Mouse (Mus musculus): Measurements from ENCODE around the gene Gak. TPM values are rescaled to one million over a fixed set of nuclear protein-coding genes. Genes with fewer than 3 reads are reported as not detected.

The Gak gene
- total RNA-seq, 2 experiments from 2014 or later, result 35.8 to 37.6 TPM

- intact Hi-C loops (cut with DNase I), result no loop called here
Measured at GRCm38 (mm10) chr5:108621870-108622269, 7.7 kb downstream of the Gak start.

DNA sequence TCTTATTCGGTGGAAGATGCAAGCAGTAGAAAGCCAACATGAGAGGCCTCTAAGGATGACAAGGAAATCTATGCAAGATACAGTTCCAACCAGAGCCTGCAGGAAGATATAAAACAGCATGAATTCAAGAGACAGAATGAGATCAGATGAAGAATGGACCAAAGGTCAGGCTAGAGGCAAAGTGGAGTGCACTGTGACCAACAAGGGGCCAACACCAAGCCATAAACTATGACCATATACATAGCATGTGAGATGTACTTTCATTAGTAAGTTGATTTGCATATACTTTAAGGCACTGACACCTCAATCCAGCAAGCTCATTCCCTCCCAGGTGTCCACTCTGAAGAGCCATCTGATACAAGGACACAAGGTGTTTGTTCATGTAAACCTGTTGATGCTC, 19.1 kb downstream of the Gak start:
- intact Hi-C loops (cut with DNase I), result no loop called here
- DNase-seq, result no peak

More at GRCm38 (mm10) chr5:108621870-108622269, 7.7 kb downstream of the Gak start:
- peak; percentile 33 to 40 for DNase-seq

GRCm38 (mm10) chr5:108602537-108602936, 27.0 kb downstream of the Gak start:
- intact Hi-C loops (cut with DNase I), result no loop called here
- no peak for DNase-seq

GRCm38 (mm10) chr5:108599923-108600322, 29.6 kb downstream of the Gak start:
- no peak for DNase-seq
- intact Hi-C loops (cut with DNase I), result no loop called here

GRCm38 (mm10) chr5:108581361-108581891, 48.1 kb downstream of the Gak start:
- no peak for DNase-seq
- intact Hi-C loops (cut with DNase I), result no loop called here

- intact Hi-C loops (cut with DNase I), result no loop called here
- no peak for DNase-seq
Measured at GRCm38 (mm10) chr5:108573054-108573453, 56.5 kb downstream of the Gak start.

- intact Hi-C loops (cut with DNase I), result no loop called here
- DNase-seq, result no peak
Measured at GRCm38 (mm10) chr5:108570991-108571390, 58.6 kb downstream of the Gak start.

DNA sequence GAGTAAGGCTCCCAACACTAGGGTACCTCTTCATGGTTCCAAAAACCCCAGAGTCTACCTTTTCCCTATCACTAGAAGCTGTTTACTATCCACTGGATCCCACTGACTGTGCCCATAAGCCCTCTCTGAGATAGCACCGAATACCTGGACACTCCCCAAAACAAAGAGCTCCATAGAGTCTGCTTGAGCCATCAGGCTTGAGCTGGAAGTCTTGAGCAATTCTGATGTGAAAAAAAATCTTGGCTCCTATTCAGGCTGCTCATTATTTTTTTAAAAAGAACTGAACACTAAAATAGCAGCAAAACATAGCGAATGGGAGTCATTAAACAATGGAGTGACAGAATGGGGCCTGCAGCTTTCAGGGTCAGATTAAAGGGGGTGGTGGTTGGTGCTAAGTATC, 62.5 kb downstream of the Gak start:
- no peak for DNase-seq
- intact Hi-C loops (cut with DNase I), result loop anchor here (5.0 kb wide), 2 partner anchors 65 to 140 kb away; no protein-coding TSS in a partner anchor

DNA sequence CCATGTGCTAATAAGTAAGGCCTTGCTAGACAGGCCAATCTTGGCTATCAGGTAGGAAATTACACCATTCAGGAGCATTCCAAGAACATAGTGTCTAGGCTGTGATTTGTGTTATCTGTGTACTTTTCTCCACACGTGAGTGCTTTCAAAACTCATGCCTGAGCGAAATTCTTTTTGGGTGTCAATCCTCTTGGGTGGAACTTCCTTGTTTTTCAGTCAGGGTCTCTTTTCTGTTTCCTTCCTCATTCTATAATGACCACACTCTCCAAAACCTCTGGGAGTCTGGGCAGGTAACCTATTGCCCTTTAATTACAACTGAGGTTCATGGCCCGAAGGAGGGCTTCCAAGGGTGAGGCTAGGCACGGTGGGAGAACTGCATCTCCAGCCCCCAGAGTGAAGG, 63.0 kb downstream of the Gak start:
- intact Hi-C loops (cut with DNase I), result loop anchor here (5.0 kb wide), 2 partner anchors 64 to 139 kb away; no protein-coding TSS in a partner anchor
- no peak for DNase-seq

GRCm38 (mm10) chr5:108565381-108565780, 64.2 kb downstream of the Gak start:
- no peak for DNase-seq
- intact Hi-C loops (cut with DNase I), result loop anchor here (5.0 kb wide), 2 partner anchors 63 to 138 kb away; no protein-coding TSS in a partner anchor

DNA sequence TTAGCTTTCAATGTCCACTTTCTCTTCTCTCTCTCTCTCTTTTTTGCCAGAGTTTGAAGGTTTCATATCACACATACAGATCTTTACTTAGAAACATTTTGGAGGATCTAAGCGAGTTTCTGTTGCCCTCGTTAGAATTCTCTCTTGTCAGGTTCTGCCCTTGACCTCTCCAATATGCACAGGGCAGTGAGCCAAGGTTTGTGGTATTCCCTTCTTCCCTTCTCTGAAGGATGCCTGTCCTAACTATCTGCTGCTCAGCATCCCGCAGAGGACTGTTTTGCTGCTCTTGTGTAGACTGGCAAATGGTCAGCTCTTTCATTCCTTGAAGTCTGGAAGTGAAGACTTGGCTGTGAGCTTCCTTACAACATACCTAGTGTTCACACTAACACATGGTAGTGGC, 65.2 kb downstream of the Gak start:
- DNase-seq, result no peak
- intact Hi-C loops (cut with DNase I), result no loop called here

- no peak for DNase-seq
- intact Hi-C loops (cut with DNase I), result no loop called here
Measured at GRCm38 (mm10) chr5:108562483-108562882, 67.1 kb downstream of the Gak start.

DNA sequence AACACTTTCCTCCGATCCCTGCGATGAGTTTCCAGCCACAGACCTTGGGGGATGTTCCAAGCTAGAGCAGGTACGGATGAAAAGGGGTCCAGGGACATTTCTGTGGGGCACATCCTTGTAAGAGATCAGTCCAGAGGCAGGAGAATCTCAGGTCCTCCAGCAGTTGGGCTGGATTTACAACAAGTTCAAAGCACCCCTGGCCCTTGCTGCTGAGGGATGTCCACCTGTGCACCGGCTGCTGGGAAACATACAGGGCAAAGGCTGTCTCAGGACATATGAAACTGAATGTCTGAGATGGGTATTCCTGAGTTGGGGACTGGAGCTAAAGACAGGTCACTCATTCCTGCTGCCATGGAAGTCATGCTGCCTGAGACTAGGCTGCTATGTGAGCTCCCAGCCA, 72.6 kb downstream of the Gak start:
- no peak for DNase-seq
- intact Hi-C loops (cut with DNase I), result no loop called here

GRCm38 (mm10) chr5:108554041-108554440, 75.5 kb downstream of the Gak start:
- intact Hi-C loops (cut with DNase I), result no loop called here
- no peak for DNase-seq

DNA sequence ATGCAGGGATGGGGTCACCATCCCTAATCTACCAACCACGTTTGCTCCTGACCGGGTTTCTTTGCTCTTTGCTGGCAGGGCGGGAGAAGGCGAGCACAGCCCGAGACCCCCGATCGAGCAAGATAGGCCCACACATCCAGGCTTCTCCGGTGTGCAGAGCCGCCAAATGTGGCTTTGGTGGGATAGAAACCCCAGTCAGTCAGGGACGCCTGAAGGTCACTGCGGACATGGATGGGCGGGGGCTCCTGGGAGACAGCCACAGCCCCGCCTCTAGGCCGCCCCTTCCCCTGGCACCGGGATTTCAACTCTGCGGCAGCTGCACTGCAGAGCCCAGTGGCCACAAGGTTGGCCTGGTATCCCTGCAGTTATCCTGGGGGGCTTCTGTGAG, 79.4 kb downstream of the Gak start:
- intact Hi-C loops (cut with DNase I), result no loop called here
- no peak for DNase-seq

DNA sequence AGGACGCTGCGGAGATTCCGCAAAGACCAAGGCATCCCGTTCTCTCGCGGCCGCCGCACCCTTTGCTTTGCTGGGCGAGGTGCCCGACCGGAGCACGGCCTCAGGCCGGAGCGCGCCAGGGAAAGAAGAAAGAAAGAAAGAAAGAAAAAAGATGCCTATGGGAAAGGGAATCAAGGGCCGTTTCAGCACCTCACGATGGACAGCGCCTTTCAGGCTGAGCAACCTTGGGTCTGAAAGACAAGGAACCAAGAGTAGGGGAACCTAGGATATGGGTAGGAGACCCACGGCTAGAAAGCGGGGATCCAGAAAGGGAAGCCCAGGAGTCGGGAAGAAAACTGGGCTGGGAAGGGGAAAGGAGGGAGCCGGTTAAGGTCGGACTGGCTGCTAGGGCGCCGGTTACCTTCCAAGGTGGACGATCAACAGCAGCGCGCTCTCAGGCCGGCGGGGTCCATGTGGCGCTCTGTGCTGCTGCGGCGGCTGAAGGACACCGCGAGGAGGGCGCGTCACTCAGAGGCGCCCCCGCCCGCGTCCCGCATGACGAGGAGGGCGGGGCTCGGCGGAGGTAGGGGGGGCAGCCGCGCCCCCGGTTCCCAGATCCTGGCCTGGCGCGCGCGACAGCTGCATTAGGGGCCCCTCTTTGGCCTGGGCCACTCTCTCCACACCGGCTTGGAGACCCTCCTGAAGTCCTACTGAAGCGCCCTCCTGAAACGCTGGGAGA, 79.9 kb downstream of the Gak start, which contains the start of gene Cplx1:
Gene Cplx1 (minus strand): TSS at position 536 of the 718 bp plus-strand sequence.
- DNase-seq, result peak; percentile 69 to 74
- intact Hi-C loops (cut with DNase I), result no loop called here

GRCm38 (mm10) chr5:108549137-108549488, 80.4 kb downstream of the Gak start:
- intact Hi-C loops (cut with DNase I), result no loop called here
- no peak for DNase-seq

DNA sequence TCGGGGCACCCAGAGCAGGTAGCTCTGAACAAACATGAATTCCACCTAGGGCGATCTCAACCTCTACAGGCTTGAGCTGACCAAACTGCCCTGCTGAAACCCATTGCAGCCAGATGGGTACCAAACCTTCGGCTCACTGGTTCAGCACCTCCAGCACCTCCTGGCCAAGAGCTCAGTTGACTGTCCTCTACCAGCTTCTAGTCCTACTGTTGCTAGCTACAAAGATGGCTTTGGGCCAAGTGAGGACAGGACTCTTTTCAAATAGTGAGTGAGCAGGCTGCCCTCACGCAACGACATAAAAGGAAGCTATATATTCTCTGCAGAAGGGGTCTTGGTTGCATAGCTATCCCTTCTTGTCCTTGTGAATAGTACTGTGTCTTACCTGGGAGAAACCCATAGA, 81.9 kb downstream of the Gak start:
- intact Hi-C loops (cut with DNase I), result no loop called here
- no peak for DNase-seq

GRCm38 (mm10) chr5:108543516-108544291, 85.9 kb downstream of the Gak start:
- intact Hi-C loops (cut with DNase I), result no loop called here
- no peak for DNase-seq

GRCm38 (mm10) chr5:108534188-108534587, 95.4 kb downstream of the Gak start:
- DNase-seq, result no peak
- intact Hi-C loops (cut with DNase I), result no loop called here

GRCm38 (mm10) chr5:108522597-108522996, 107.0 kb downstream of the Gak start:
- no peak for DNase-seq
- intact Hi-C loops (cut with DNase I), result no loop called here

GRCm38 (mm10) chr5:108521896-108522295, 107.7 kb downstream of the Gak start:
- intact Hi-C loops (cut with DNase I), result no loop called here
- DNase-seq, result no peak

Measured in heart, postnatal 10 days (tissue).